Mouse (Mus musculus): Measurements from ENCODE around the gene Kremen1. TPM values are rescaled to one million over a fixed set of nuclear protein-coding genes. Genes with fewer than 3 reads are reported as not detected.

Gene Kremen1
- total RNA-seq, 2 experiments from 2014 or later, result 99.8 to 106 TPM

Other genes starting within 250 kb of the Kremen1 start
- 1 to 10 TPM; 1.9 to 2.8 TPM for gene Rasl10a, start 203.4 kb downstream of the Kremen1 start, total RNA-seq (2021)
- gene Gas2l1, start 196.2 kb downstream of the Kremen1 start, total RNA-seq (2021), result 10 to 100 TPM; 25.1 to 28.5 TPM
- gene Rhbdd3, start 162.6 kb downstream of the Kremen1 start, total RNA-seq (2021), result 10 to 100 TPM; 25.7 to 25.8 TPM
- gene Ewsr1, start 162.3 kb downstream of the Kremen1 start, total RNA-seq (2021), result 100 to 1,000 TPM; 205 to 243 TPM
- 10 to 100 TPM; 17.4 to 20.4 TPM for gene Emid1, start 109.3 kb downstream of the Kremen1 start, total RNA-seq (2021)
- gene Znrf3, start 183.3 kb upstream of the Kremen1 start, total RNA-seq (2021), result 10 to 100 TPM; 21.4 to 22.6 TPM

Data from gastrocnemius, postnatal 4 days (tissue).